Mouse (Mus musculus) midbrain, embryonic 11.5 days (tissue): ENCODE measurements around the gene Zfp287. TPM values are rescaled to one million over a fixed set of nuclear protein-coding genes. Genes with fewer than 3 reads are reported as not detected.
A peak's percentile ranks its signal among the peaks of the same experiment; 100 is the strongest.

Experiments
- ATAC-seq: fragments of 200-750 bp; cut with Nextera tagmentation; 2 replicates; pipeline ENCODE4 v1.8.0; 2017; ENCODE audit warnings: moderate TSS enrichment, moderate library complexity; ENCODE audit not compliant: low FRiP score
- DNase-seq: peaks from one replicate; pipeline ENCODE4 v3.0.0; 2015; ENCODE audit warnings: low spot score; ENCODE audit errors: missing footprints
- H3K27ac ChIP-seq: fragments of 300-500 bp; sonication (generic); 2 replicates; pipeline ENCODE4 v1.5.1; 2014; ENCODE audit warnings: low read depth, low read length
- H3K27me3 ChIP-seq: fragments of 300-500 bp; sonication (generic); 2 replicates; pipeline ENCODE4 v1.6.1; 2014; ENCODE audit warnings: mild to moderate bottlenecking, low read length, moderate library complexity, mixed read lengths; ENCODE audit not compliant: control insufficient read depth, insufficient read depth
- H3K36me3 ChIP-seq: fragments of 300-500 bp; sonication (generic); 2 replicates; pipeline ENCODE4 v1.6.1; 2014; ENCODE audit warnings: mild to moderate bottlenecking, low read length, moderate library complexity, mixed read lengths; ENCODE audit not compliant: control insufficient read depth, insufficient read depth
- H3K4me1 ChIP-seq: fragments of 300-500 bp; sonication (generic); 2 replicates; pipeline ENCODE4 v1.6.1; 2014; ENCODE audit warnings: low read length; ENCODE audit not compliant: control insufficient read depth, insufficient read depth
- H3K4me2 ChIP-seq: fragments of 300-500 bp; sonication (generic); 2 replicates; pipeline ENCODE4 v1.6.1; 2014; ENCODE audit warnings: mild to moderate bottlenecking, moderate library complexity
- H3K4me3 ChIP-seq: fragments of 300-500 bp; sonication (generic); 2 replicates; pipeline ENCODE4 v1.5.1; 2014; ENCODE audit warnings: low read depth, low read length
- H3K9ac ChIP-seq: fragments of 300-500 bp; sonication (generic); 2 replicates; pipeline ENCODE4 v1.6.1; 2014; ENCODE audit warnings: low read length
- H3K9me3 ChIP-seq: fragments of 300-500 bp; sonication (generic); 2 replicates; pipeline ENCODE4 v1.6.1; 2016; ENCODE audit warnings: low read length; ENCODE audit not compliant: control insufficient read depth
- WGBS: fragments of 180-500 bp; shearing (Covaris S2); extraction: QIAGEN DNeasy Blood & Tissue Kit; methylation state at CpG from one replicate; pipeline ENCODE4 v1.1.7; 2014; 5-methylcytosine and 5-hydroxymethylcytosine counted together
- polyA plus RNA-seq: library from polyadenylated mRNA; unstranded; fragments of >200 nt; fragmentation: Nextera tagmentation; extraction: Ambion mirVana; gene quantifications from 2 replicates; pipeline ENCODE4 v1.2.1, GENCODE M21; 2014

Zfp287 gene
- polyA plus RNA-seq, 1 experiment from 2014 or later: 12.4 TPM

- no peak for DNase-seq
- Histone ChIP-seq H3K4me3 (peak overlapping the region; percentile 76), H3K4me2 (peak overlapping the region; percentile 72), H3K36me3 (peaks cover 5% of the 10 kb centered on the region; the same call in 1 of the 2 replicates), H3K9ac (peak overlapping the region; percentile 88), H3K27me3 (no peaks in the 10 kb centered on the region), H3K4me1 (peaks cover 10% of the 10 kb centered on the region), H3K27ac (no peak overlapping the region; the same call in 1 of the 2 replicates), H3K9me3 (no peaks in the 10 kb centered on the region)
- WGBS: 9% methylated on average over 5 of the region's 5 CpGs
- no peak for ATAC-seq
Observed at GRCm38 (mm10) chr11:62732022-62732387, 300 bp upstream of the Zfp287 start.

- no peak overlapping the region for H3K27ac ChIP-seq
- no peaks in the 10 kb centered on the region for H3K27me3 ChIP-seq
- no peak overlapping the region for H3K4me3 ChIP-seq
- H3K36me3 ChIP-seq: peaks cover 14% of the 10 kb centered on the region
- no peak overlapping the region for H3K9ac ChIP-seq
- H3K4me1 ChIP-seq: peaks cover 10% of the 10 kb centered on the region
- no peak for ATAC-seq
- no peaks in the 10 kb centered on the region for H3K9me3 ChIP-seq
- no peak overlapping the region for H3K4me2 ChIP-seq
- no peak for DNase-seq
- 91% methylated on average over 8 of the region's 8 CpGs for WGBS
Observed at GRCm38 (mm10) chr11:62728276-62728675, 3.4 kb downstream of the Zfp287 start.

GRCm38 (mm10) chr11:62710657-62711056 is 21.0 kb downstream of the Zfp287 start:
- DNase-seq (no peak), ATAC-seq (no peak)
- Histone ChIP-seq H3K9ac (no peak overlapping the region), H3K36me3 (peaks cover 15% of the 10 kb centered on the region; the same call in 1 of the 2 replicates), H3K27ac (no peak overlapping the region), H3K9me3 (no peaks in the 10 kb centered on the region), H3K4me2 (no peak overlapping the region), H3K4me1 (no peaks in the 10 kb centered on the region), H3K27me3 (no peaks in the 10 kb centered on the region), H3K4me3 (no peak overlapping the region)
- 85% methylated on average over 5 of the region's 5 CpGs for whole genome bisulfite sequencing

- H3K27ac ChIP-seq: no peak overlapping the region
- ATAC-seq (no peak), DNase-seq (no peak)
Observed at GRCm38 (mm10) chr11:62708252-62708651, 23.5 kb downstream of the Zfp287 start.

DNA sequence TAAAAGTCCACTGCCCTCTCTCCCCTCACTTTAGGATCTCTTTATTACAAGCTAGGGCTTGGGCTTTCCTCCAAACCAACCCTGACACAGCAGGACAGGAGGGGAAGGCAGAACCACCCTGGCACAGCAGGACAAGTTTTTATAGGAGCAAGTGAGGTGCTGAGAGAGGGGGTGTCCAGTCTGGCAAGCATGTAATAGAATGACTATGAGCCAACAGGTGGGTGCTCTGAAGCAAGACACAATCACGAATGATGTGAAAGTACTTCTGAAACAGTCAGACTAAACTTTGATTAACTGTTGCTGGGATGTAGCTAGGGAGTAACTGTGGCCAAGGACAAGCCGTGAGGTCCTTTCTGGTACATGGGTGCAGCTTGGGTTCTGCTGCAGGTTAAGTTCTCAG is 25.6 kb downstream of the Zfp287 start:
- H3K4me3 ChIP-seq: no peak overlapping the region
- no peaks in the 10 kb centered on the region for H3K36me3 ChIP-seq
- H3K4me2 ChIP-seq: no peak overlapping the region
- H3K27me3 ChIP-seq: no peaks in the 10 kb centered on the region
- 89% methylated on average over 2 of the region's 2 CpGs for WGBS
- ATAC-seq (no peak), DNase-seq (no peak)
- no peak overlapping the region for H3K9ac ChIP-seq
- H3K9me3 ChIP-seq: no peaks in the 10 kb centered on the region
- no peaks in the 10 kb centered on the region for H3K4me1 ChIP-seq
- no peak overlapping the region for H3K27ac ChIP-seq

More at GRCm38 (mm10) chr11:62708252-62708651, 23.5 kb downstream of the Zfp287 start:
- H3K27me3 ChIP-seq: no peaks in the 10 kb centered on the region
- no peaks in the 10 kb centered on the region for H3K9me3 ChIP-seq
- H3K4me2 ChIP-seq: no peak overlapping the region
- H3K4me1 ChIP-seq: no peaks in the 10 kb centered on the region
- H3K4me3 ChIP-seq: no peak overlapping the region
- peaks cover 5% of the 10 kb centered on the region; the same call in 1 of the 2 replicates for H3K36me3 ChIP-seq
- no peak overlapping the region for H3K9ac ChIP-seq
- WGBS: 83% methylated on average over 7 of the region's 7 CpGs

DNA sequence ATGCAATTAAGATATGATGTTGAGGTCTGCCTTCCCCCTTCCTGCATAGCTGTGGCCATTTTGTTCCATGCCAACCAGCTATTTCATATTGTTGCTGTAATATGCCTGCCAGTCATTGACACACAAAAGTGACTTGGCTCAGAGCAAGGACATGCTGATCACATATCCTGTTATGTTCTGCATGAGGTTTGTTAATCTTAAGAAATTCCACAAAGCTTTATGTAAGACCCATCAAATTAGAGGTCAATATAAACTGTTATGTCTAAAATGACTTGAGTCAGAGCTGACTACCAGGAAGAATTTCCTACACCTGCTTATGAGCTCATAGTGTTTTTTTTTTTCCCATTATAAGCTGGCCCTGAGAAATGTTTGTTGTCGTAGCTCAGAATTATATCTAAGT is 30.5 kb downstream of the Zfp287 start:
- Histone ChIP-seq H3K9me3 (no peaks in the 10 kb centered on the region), H3K36me3 (no peaks in the 10 kb centered on the region), H3K4me1 (no peaks in the 10 kb centered on the region), H3K27ac (no peak overlapping the region), H3K9ac (no peak overlapping the region), H3K27me3 (no peaks in the 10 kb centered on the region), H3K4me2 (no peak overlapping the region), H3K4me3 (no peak overlapping the region)
- 85% methylated on average over 1 of the region's 1 CpGs for WGBS
- no peak for ATAC-seq
- DNase-seq: no peak

GRCm38 (mm10) chr11:62699749-62700148 is 32.0 kb downstream of the Zfp287 start:
- Histone ChIP-seq H3K9me3 (no peaks in the 10 kb centered on the region), H3K4me2 (no peak overlapping the region), H3K4me1 (no peaks in the 10 kb centered on the region), H3K9ac (no peak overlapping the region), H3K27ac (no peak overlapping the region), H3K36me3 (no peaks in the 10 kb centered on the region), H3K27me3 (no peaks in the 10 kb centered on the region), H3K4me3 (no peak overlapping the region)
- ATAC-seq (no peak), DNase-seq (no peak)
- 66% methylated on average over 4 of the region's 4 CpGs for WGBS

DNA sequence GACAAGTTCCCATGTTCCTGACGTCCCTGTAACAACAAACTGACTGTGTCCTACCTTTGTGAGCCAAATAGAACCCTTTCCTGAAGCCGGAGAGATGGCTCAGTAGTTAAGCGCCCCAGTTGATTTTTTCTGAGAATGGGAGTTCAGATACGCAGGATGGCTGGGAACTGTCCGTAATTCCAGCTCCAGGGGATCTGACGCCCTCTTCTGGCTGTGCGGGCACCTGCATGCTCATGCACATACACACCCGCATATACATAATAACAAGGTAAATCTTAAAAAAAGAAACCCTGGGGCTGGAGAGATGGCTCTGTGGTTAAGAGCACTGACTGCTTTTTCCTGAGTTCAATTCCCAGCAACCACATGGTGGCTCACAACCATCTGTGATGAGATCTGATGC is 36.6 kb downstream of the Zfp287 start:
- no peaks in the 10 kb centered on the region; the same call in 1 of the 2 replicates for H3K4me1 ChIP-seq
- no peak overlapping the region for H3K9ac ChIP-seq
- H3K4me2 ChIP-seq: no peak overlapping the region
- DNase-seq: no peak
- no peak for ATAC-seq
- H3K27ac ChIP-seq: no peak overlapping the region
- 93% methylated on average over 8 of the region's 8 CpGs for WGBS
- no peaks in the 10 kb centered on the region for H3K27me3 ChIP-seq
- no peaks in the 10 kb centered on the region for H3K36me3 ChIP-seq
- no peak overlapping the region for H3K4me3 ChIP-seq
- no peaks in the 10 kb centered on the region for H3K9me3 ChIP-seq

DNA sequence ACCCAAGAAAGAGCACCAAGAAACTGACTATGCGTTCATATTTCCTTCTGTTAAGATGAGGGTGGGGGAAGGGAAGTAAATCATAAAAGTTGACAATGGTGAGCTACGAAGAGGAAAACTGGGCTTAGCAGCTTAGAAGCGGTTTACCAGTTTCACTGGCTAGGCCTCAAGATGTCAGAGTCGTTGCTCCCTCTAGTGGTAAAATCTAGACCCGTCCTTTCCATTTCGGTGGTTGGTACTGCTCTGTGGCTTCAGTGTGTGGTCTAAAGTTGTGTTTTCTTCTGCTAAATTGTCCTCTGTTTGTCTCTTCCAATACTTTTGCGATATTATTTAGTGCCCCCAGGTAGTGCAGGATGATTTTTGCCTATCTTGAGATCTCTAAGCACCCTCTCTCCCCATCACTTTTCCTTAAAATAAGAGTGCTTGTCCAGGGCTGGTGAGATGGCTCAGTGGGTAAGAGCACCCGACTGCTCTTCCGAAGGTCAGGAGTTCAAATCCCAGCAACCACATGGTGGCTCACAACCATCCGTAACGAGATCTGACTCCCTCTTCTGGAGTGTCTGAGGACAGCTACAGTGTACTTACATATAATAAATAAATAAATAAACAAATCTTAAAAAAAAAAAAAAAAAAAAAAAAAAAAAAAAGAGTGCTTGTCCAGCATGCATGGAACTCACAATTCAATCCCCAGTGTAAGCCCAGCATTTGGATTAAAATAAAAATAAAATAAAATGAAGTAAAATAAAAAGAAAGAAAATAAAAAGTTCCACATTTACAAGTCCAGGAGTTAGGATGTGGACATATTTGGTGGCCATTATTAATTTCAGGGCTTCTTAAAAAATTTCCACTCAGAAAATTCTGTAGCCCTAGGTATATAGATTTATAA is 38.2 kb downstream of the Zfp287 start:
- Histone ChIP-seq H3K9me3 (no peaks in the 10 kb centered on the region), H3K27me3 (no peaks in the 10 kb centered on the region), H3K36me3 (no peaks in the 10 kb centered on the region), H3K4me3 (no peak overlapping the region), H3K4me2 (no peak overlapping the region), H3K9ac (no peak overlapping the region), H3K27ac (no peak overlapping the region), H3K4me1 (no peaks in the 10 kb centered on the region; the same call in 1 of the 2 replicates)
- 30% methylated on average over 9 of the region's 11 CpGs for WGBS
- peak; percentile 96 for DNase-seq
- ATAC-seq: peak; percentile 76; the same call in 1 of the 2 replicates
